Mouse (Mus musculus): ENCODE results near the gene Zfp106. TPM values are rescaled to one million over a fixed set of nuclear protein-coding genes. Genes with fewer than 3 reads are reported as not detected.
A peak's percentile ranks its signal among the peaks of the same experiment; 100 is the strongest.

Zfp106 gene
- polyA plus RNA-seq (2015; fragmentation: Nextera tagmentation; extraction: Ambion mirVana) = 32.5 and 36.5 TPM in 2 replicates

DNA sequence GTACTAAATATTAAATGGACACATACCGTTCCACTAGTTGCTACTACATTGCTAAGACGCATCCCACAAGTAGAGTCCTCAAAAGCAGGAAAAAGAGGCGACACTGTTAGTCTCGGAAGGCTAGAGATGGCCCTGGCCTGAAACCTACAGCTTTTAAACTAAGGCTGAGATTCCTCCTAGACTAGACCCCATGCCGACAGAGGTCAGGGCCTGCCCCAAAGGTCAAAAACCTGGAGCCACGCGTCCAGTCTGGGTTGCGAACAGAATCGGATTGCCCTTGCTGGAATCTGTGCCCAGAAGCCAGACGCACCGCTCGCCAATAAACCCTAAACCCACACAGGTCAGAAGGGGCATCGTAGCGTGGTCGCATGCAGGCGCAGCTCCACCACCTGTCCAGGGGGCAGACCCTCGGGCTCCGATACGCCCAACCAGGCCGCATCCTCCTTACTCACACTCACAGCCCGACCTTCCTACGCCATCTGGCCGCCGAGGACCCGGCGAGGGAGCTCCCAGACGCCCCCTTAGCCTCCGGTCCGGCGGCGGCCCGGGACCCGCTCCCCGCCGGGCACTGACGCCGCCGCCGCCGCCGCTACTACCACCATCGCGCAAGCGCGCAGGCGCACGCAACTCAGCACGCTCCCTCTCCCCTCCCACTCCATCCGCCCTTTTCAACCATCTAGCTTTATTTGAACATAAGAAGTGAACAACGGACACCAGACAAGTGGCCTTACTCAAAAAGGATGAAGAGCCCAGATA, at the start of gene Zfp106:
TSS of gene Zfp106 (minus strand) at position 609 of the 756 bp plus-strand sequence.
- ATAC-seq (replicated peaks; ENCODE audit: low FRiP score, low read depth) (peak; percentile 67), DNase-seq (ENCODE audit: low spot score) (peak; percentile 97)
- Histone ChIP-seq H3K4me3 (replicated peaks; ENCODE audit: low read depth, low read length) (peak within 1 kb of the TSS; percentile 96), H3K9me3 (replicated peaks; ENCODE audit: low read length) (no peaks in the 10 kb centered on the region), H3K9ac (ENCODE audit: low read depth, low read length) (peak within 1 kb of the TSS; percentile 96), H3K27me3 (ENCODE audit: insufficient read depth, low read length) (no peaks in the 10 kb centered on the region), H3K27ac (peak within 1 kb of the TSS; percentile 88), H3K4me2 (ENCODE audit: low read length) (peak within 1 kb of the TSS; percentile 72), H3K4me1 (replicated peaks; ENCODE audit: insufficient read depth, low read length) (no peaks in the 10 kb centered on the region; the same call in 1 of the 2 replicates), H3K36me3 (ENCODE audit: insufficient read depth, low read length) (no peaks in the 10 kb centered on the region)
- WGBS = 1% methylated on average over 49 of the region's 50 CpGs
- TF ChIP-seq CTCF (IDR thresholded peaks at IDR 0.05; ENCODE audit: low read depth) = no peak

GRCm38 (mm10) chr2:120608830-120609723, 45.4 kb upstream of the Zfp106 start, which contains the start of the genes Haus2 and Lrrc57:
Gene Haus2 (plus strand): TSS chr2:120609383.
Gene Lrrc57 (minus strand): TSS chr2:120609520.
- Histone ChIP-seq H3K9me3 (replicated peaks; ENCODE audit: low read length) (no peaks in the 10 kb centered on the region), H3K9ac (ENCODE audit: low read depth, low read length) (peak within 1 kb of the TSS; percentile 91), H3K4me2 (ENCODE audit: low read length) (peak within 1 kb of the TSS; percentile 89), H3K4me1 (replicated peaks; ENCODE audit: insufficient read depth, low read length) (peaks cover 15% of the 10 kb centered on the region), H3K4me3 (replicated peaks; ENCODE audit: low read depth, low read length) (peak within 1 kb of the TSS; percentile 99), H3K36me3 (ENCODE audit: insufficient read depth, low read length) (no peaks in the 10 kb centered on the region), H3K27me3 (ENCODE audit: insufficient read depth, low read length) (no peaks in the 10 kb centered on the region), H3K27ac (peak within 1 kb of the TSS; percentile 89)
- peak; percentile 99 for ATAC-seq (replicated peaks; ENCODE audit: low FRiP score, low read depth)
- TF ChIP-seq CTCF (IDR thresholded peaks at IDR 0.05; ENCODE audit: low read depth) = peak; percentile 22; the same call in 1 of the 2 replicates
- WGBS = under 1% methylated on average over 52 of the region's 52 CpGs
- DNase-seq (ENCODE audit: low spot score) = peak; percentile 95

DNA sequence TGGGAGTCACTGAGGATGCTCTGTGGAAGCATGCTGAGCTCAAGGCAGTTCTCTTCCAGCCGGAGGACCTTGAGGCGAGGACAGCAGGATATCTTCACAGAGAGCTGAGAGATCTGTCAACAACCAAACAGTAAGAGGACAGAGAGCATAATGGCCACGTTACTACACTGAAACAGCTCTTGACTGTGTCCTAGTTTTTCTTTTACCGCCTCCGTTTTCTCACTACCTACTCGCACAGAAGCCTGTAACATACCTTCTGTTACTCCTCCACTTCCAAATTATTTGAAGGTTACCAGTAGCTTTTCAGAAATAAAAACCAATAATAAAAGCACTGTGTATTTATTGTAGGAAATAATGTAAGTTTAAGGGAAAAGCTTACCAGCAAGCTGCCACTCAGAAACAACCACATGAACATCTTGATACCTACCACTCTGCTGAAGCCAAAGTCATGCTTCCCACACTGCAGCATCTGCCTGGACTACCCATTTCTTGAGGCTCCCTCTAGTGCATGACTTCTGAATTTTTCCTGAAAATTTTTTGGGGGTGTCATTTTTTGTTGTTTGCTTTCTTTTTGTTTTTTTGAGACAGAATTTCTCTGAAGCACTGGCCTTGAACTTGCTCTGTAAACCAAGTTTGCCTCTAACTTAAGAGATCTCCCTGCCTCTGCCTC, 42.5 kb upstream of the Zfp106 start:
- Histone ChIP-seq H3K9ac (ENCODE audit: low read depth, low read length) (no peak overlapping the region), H3K9me3 (replicated peaks; ENCODE audit: low read length) (no peaks in the 10 kb centered on the region), H3K4me3 (replicated peaks; ENCODE audit: low read depth, low read length) (no peak overlapping the region), H3K4me1 (replicated peaks; ENCODE audit: insufficient read depth, low read length) (peaks cover 15% of the 10 kb centered on the region), H3K36me3 (ENCODE audit: insufficient read depth, low read length) (no peaks in the 10 kb centered on the region), H3K27me3 (ENCODE audit: insufficient read depth, low read length) (no peaks in the 10 kb centered on the region), H3K27ac (no peak overlapping the region), H3K4me2 (ENCODE audit: low read length) (no peak overlapping the region)
- TF ChIP-seq CTCF (IDR thresholded peaks at IDR 0.05; ENCODE audit: low read depth) = peak; percentile 61
- peak; percentile 35 for DNase-seq (ENCODE audit: low spot score)
- no peak for ATAC-seq (replicated peaks; ENCODE audit: low FRiP score, low read depth)
- WGBS = 87% methylated on average over 6 of the region's 6 CpGs

DNA sequence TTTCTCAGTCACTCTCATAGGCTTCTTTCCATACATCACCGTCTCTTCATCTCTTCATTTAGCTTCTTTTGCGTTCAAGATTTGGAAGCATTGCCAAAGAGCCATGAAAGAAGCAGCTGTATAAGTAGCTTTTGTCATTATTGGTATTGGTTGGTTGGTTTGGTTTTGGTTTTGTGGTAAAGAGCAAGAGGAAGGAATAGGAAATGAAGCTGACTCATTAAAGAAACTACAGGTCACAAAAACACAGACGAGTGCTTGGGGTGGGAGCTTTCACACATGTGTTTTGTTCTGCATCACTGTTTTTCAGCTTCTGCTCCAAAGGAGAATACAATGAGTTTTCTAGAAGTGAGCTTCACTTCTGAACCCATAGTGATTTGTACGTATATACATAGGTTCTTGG, 35.9 kb upstream of the Zfp106 start:
- Histone ChIP-seq H3K27ac (no peak overlapping the region), H3K4me1 (replicated peaks; ENCODE audit: insufficient read depth, low read length) (no peaks in the 10 kb centered on the region), H3K9ac (ENCODE audit: low read depth, low read length) (no peak overlapping the region), H3K27me3 (ENCODE audit: insufficient read depth, low read length) (no peaks in the 10 kb centered on the region), H3K4me3 (replicated peaks; ENCODE audit: low read depth, low read length) (no peak overlapping the region), H3K9me3 (replicated peaks; ENCODE audit: low read length) (no peaks in the 10 kb centered on the region), H3K36me3 (ENCODE audit: insufficient read depth, low read length) (peaks cover 38% of the 10 kb centered on the region), H3K4me2 (ENCODE audit: low read length) (no peak overlapping the region)
- 88% methylated on average over 4 of the region's 4 CpGs for WGBS
- no peak for TF ChIP-seq CTCF (IDR thresholded peaks at IDR 0.05; ENCODE audit: low read depth)
- DNase-seq (ENCODE audit: low spot score) (no peak), ATAC-seq (replicated peaks; ENCODE audit: low FRiP score, low read depth) (no peak)

- peaks cover 42% of the 10 kb centered on the region for H3K36me3 ChIP-seq (ENCODE audit: insufficient read depth, low read length)
- 70% methylated on average over 2 of the region's 2 CpGs for WGBS
Observed at GRCm38 (mm10) chr2:120597734-120598133, 34.1 kb upstream of the Zfp106 start.

GRCm38 (mm10) chr2:120592227-120592626, 28.6 kb upstream of the Zfp106 start:
- ATAC-seq (replicated peaks; ENCODE audit: low FRiP score, low read depth) (no peak), DNase-seq (ENCODE audit: low spot score) (no peak)
- no peak overlapping the region for H3K27ac ChIP-seq
- peaks cover 25% of the 10 kb centered on the region for H3K36me3 ChIP-seq (ENCODE audit: insufficient read depth, low read length)
- no peak for TF ChIP-seq CTCF (IDR thresholded peaks at IDR 0.05; ENCODE audit: low read depth)
- no peak overlapping the region for H3K4me3 ChIP-seq (replicated peaks; ENCODE audit: low read depth, low read length)
- no peaks in the 10 kb centered on the region for H3K27me3 ChIP-seq (ENCODE audit: insufficient read depth, low read length)
- H3K9ac ChIP-seq (ENCODE audit: low read depth, low read length) = no peak overlapping the region
- H3K4me1 ChIP-seq (replicated peaks; ENCODE audit: insufficient read depth, low read length) = no peaks in the 10 kb centered on the region
- H3K4me2 ChIP-seq (ENCODE audit: low read length) = no peak overlapping the region
- no peaks in the 10 kb centered on the region for H3K9me3 ChIP-seq (replicated peaks; ENCODE audit: low read length)
- 84% methylated on average over 1 of the region's 1 CpGs for WGBS

More at GRCm38 (mm10) chr2:120597734-120598133, 34.1 kb upstream of the Zfp106 start:
- no peak overlapping the region for H3K4me2 ChIP-seq (ENCODE audit: low read length)
- no peak for ATAC-seq (replicated peaks; ENCODE audit: low FRiP score, low read depth)
- no peaks in the 10 kb centered on the region for H3K9me3 ChIP-seq (replicated peaks; ENCODE audit: low read length)
- no peak overlapping the region for H3K4me3 ChIP-seq (replicated peaks; ENCODE audit: low read depth, low read length)
- H3K9ac ChIP-seq (ENCODE audit: low read depth, low read length) = no peak overlapping the region
- DNase-seq (ENCODE audit: low spot score) = no peak
- no peak overlapping the region for H3K27ac ChIP-seq
- no peaks in the 10 kb centered on the region for H3K27me3 ChIP-seq (ENCODE audit: insufficient read depth, low read length)
- TF ChIP-seq CTCF (IDR thresholded peaks at IDR 0.05; ENCODE audit: low read depth) = no peak
- no peaks in the 10 kb centered on the region for H3K4me1 ChIP-seq (replicated peaks; ENCODE audit: insufficient read depth, low read length)

Measured in kidney, postnatal 0 days (tissue).